Mouse (Mus musculus): ENCODE results near the gene Gpr108. TPM values are rescaled to one million over a fixed set of nuclear protein-coding genes. Genes with fewer than 3 reads are reported as not detected.

The Gpr108 gene
- polyA plus RNA-seq, 1 experiment from 2014 or later: 37.3 TPM

- Histone ChIP-seq H3K36me3 (peaks cover 25% of the 10 kb centered on the region), H3K9me3 (no peaks in the 10 kb centered on the region), H3K4me1 (peaks cover 15% of the 10 kb centered on the region; the same call in 1 of the 2 replicates), H3K27ac (no peak overlapping the region), H3K9ac (no peak overlapping the region), H3K4me2 (no peak overlapping the region), H3K27me3 (no peaks in the 10 kb centered on the region), H3K4me3 (no peak overlapping the region)
- ATAC-seq (ENCODE audit: borderline replicate concordance, extremely low read depth, low FRiP score, low TSS enrichment): no peak
- WGBS: 80% methylated on average over 12 of the region's 12 CpGs
Measured at GRCm38 (mm10) chr17:57234254-57234928, 13.9 kb downstream of the Gpr108 start.

- ATAC-seq (ENCODE audit: borderline replicate concordance, extremely low read depth, low FRiP score, low TSS enrichment): no peak
- Histone ChIP-seq H3K9ac (no peak overlapping the region), H3K4me1 (peaks cover 15% of the 10 kb centered on the region; the same call in 1 of the 2 replicates), H3K9me3 (no peaks in the 10 kb centered on the region), H3K27ac (no peak overlapping the region), H3K36me3 (peaks cover 23% of the 10 kb centered on the region), H3K4me3 (no peak overlapping the region), H3K4me2 (no peak overlapping the region), H3K27me3 (no peaks in the 10 kb centered on the region)
- 26% methylated on average over 7 of the region's 7 CpGs for WGBS
Measured at GRCm38 (mm10) chr17:57233038-57233437, 15.2 kb downstream of the Gpr108 start.

GRCm38 (mm10) chr17:57232200-57232599 is 16.0 kb downstream of the Gpr108 start:
- H3K9me3 ChIP-seq: no peaks in the 10 kb centered on the region
- no peak overlapping the region for H3K4me3 ChIP-seq
- no peaks in the 10 kb centered on the region for H3K27me3 ChIP-seq
- no peak for ATAC-seq (ENCODE audit: borderline replicate concordance, extremely low read depth, low FRiP score, low TSS enrichment)
- no peak overlapping the region for H3K9ac ChIP-seq
- WGBS: 82% methylated on average over 1 of the region's 1 CpGs
- H3K4me1 ChIP-seq: peaks cover 15% of the 10 kb centered on the region; the same call in 1 of the 2 replicates
- peaks cover 15% of the 10 kb centered on the region for H3K36me3 ChIP-seq
- H3K4me2 ChIP-seq: no peak overlapping the region
- H3K27ac ChIP-seq: no peak overlapping the region

GRCm38 (mm10) chr17:57231321-57231771 is 16.9 kb downstream of the Gpr108 start:
- peaks cover 10% of the 10 kb centered on the region for H3K36me3 ChIP-seq
- H3K9me3 ChIP-seq: no peaks in the 10 kb centered on the region
- H3K4me2 ChIP-seq: no peak overlapping the region
- no peak overlapping the region for H3K4me3 ChIP-seq
- 0 out of 2 replicates have a peak, but pooled peaks have one; percentile 7 for ATAC-seq (ENCODE audit: borderline replicate concordance, extremely low read depth, low FRiP score, low TSS enrichment)
- H3K27me3 ChIP-seq: no peaks in the 10 kb centered on the region
- H3K27ac ChIP-seq: peak overlapping the region; percentile 30
- H3K9ac ChIP-seq: no peak overlapping the region
- peaks cover 15% of the 10 kb centered on the region; the same call in 1 of the 2 replicates for H3K4me1 ChIP-seq

GRCm38 (mm10) chr17:57230728-57231125 is 17.5 kb downstream of the Gpr108 start:
- 33% methylated on average over 6 of the region's 6 CpGs for WGBS
- Histone ChIP-seq H3K4me3 (no peak overlapping the region), H3K36me3 (peaks cover 8% of the 10 kb centered on the region), H3K9me3 (no peaks in the 10 kb centered on the region), H3K4me1 (peaks cover 15% of the 10 kb centered on the region; the same call in 1 of the 2 replicates), H3K27ac (no peak overlapping the region), H3K27me3 (no peaks in the 10 kb centered on the region), H3K9ac (no peak overlapping the region), H3K4me2 (no peak overlapping the region)
- peak; percentile 24; the same call in 1 of the 2 replicates for ATAC-seq (ENCODE audit: borderline replicate concordance, extremely low read depth, low FRiP score, low TSS enrichment)

- 72% methylated on average over 15 of the region's 15 CpGs for WGBS
Measured at GRCm38 (mm10) chr17:57229851-57230727, 18.2 kb downstream of the Gpr108 start.

GRCm38 (mm10) chr17:57228873-57229272 is 19.4 kb downstream of the Gpr108 start:
- Histone ChIP-seq H3K27me3 (no peaks in the 10 kb centered on the region), H3K4me2 (no peak overlapping the region), H3K9me3 (no peaks in the 10 kb centered on the region), H3K4me1 (peaks cover 15% of the 10 kb centered on the region; the same call in 1 of the 2 replicates), H3K9ac (no peak overlapping the region), H3K27ac (no peak overlapping the region), H3K4me3 (no peak overlapping the region), H3K36me3 (no peaks in the 10 kb centered on the region)
- ATAC-seq (ENCODE audit: borderline replicate concordance, extremely low read depth, low FRiP score, low TSS enrichment): no peak
- 71% methylated on average over 3 of the region's 3 CpGs for WGBS

More at GRCm38 (mm10) chr17:57229851-57230727, 18.2 kb downstream of the Gpr108 start:
- no peaks in the 10 kb centered on the region for H3K9me3 ChIP-seq
- H3K4me3 ChIP-seq: no peak overlapping the region
- H3K27ac ChIP-seq: no peak overlapping the region
- peaks cover 6% of the 10 kb centered on the region for H3K36me3 ChIP-seq
- no peak for ATAC-seq (ENCODE audit: borderline replicate concordance, extremely low read depth, low FRiP score, low TSS enrichment)
- no peaks in the 10 kb centered on the region for H3K27me3 ChIP-seq
- no peak overlapping the region for H3K4me2 ChIP-seq
- no peak overlapping the region for H3K9ac ChIP-seq
- peaks cover 15% of the 10 kb centered on the region; the same call in 1 of the 2 replicates for H3K4me1 ChIP-seq

GRCm38 (mm10) chr17:57228014-57228413 is 20.2 kb downstream of the Gpr108 start, which contains the start of gene C3:
C3 (minus strand) TSS chr17:57228136.
- ATAC-seq (ENCODE audit: borderline replicate concordance, extremely low read depth, low FRiP score, low TSS enrichment): no peak
- Histone ChIP-seq H3K4me3 (no peak within 1 kb of the TSS), H3K36me3 (no peaks in the 10 kb centered on the region), H3K9me3 (no peaks in the 10 kb centered on the region), H3K4me1 (peaks cover 15% of the 10 kb centered on the region; the same call in 1 of the 2 replicates), H3K4me2 (no peak within 1 kb of the TSS), H3K27me3 (no peaks in the 10 kb centered on the region), H3K9ac (no peak within 1 kb of the TSS), H3K27ac (no peak within 1 kb of the TSS)
- 77% methylated on average over 3 of the region's 3 CpGs for WGBS

- Histone ChIP-seq H3K36me3 (no peaks in the 10 kb centered on the region), H3K9me3 (no peaks in the 10 kb centered on the region), H3K9ac (no peak overlapping the region), H3K4me3 (no peak overlapping the region), H3K27ac (no peak overlapping the region), H3K4me2 (no peak overlapping the region), H3K27me3 (no peaks in the 10 kb centered on the region), H3K4me1 (peaks cover 15% of the 10 kb centered on the region; the same call in 1 of the 2 replicates)
- 78% methylated on average over 2 of the region's 2 CpGs for WGBS
- no peak for ATAC-seq (ENCODE audit: borderline replicate concordance, extremely low read depth, low FRiP score, low TSS enrichment)
Measured at GRCm38 (mm10) chr17:57227468-57227867, 20.8 kb downstream of the Gpr108 start.

- H3K27me3 ChIP-seq: no peaks in the 10 kb centered on the region
- H3K4me2 ChIP-seq: no peak overlapping the region
- no peaks in the 10 kb centered on the region for H3K4me1 ChIP-seq
- H3K9ac ChIP-seq: no peak overlapping the region
- H3K9me3 ChIP-seq: no peaks in the 10 kb centered on the region
- no peak overlapping the region for H3K27ac ChIP-seq
- 61% methylated on average over 9 of the region's 9 CpGs for WGBS
- no peak for ATAC-seq (ENCODE audit: borderline replicate concordance, extremely low read depth, low FRiP score, low TSS enrichment)
- no peaks in the 10 kb centered on the region for H3K36me3 ChIP-seq
- H3K4me3 ChIP-seq: no peak overlapping the region
Measured at GRCm38 (mm10) chr17:57223313-57223712, 24.9 kb downstream of the Gpr108 start.

GRCm38 (mm10) chr17:57221911-57222310 is 26.3 kb downstream of the Gpr108 start:
- WGBS: 40% methylated on average over 4 of the region's 4 CpGs
- H3K27me3 ChIP-seq: no peaks in the 10 kb centered on the region
- H3K4me2 ChIP-seq: no peak overlapping the region
- H3K4me1 ChIP-seq: no peaks in the 10 kb centered on the region
- H3K27ac ChIP-seq: no peak overlapping the region
- no peaks in the 10 kb centered on the region for H3K36me3 ChIP-seq
- H3K9me3 ChIP-seq: no peaks in the 10 kb centered on the region
- H3K4me3 ChIP-seq: no peak overlapping the region
- no peak for ATAC-seq (ENCODE audit: borderline replicate concordance, extremely low read depth, low FRiP score, low TSS enrichment)
- H3K9ac ChIP-seq: no peak overlapping the region

- H3K4me2 ChIP-seq: no peak overlapping the region
- no peaks in the 10 kb centered on the region for H3K4me1 ChIP-seq
- no peak overlapping the region for H3K27ac ChIP-seq
- no peak overlapping the region for H3K4me3 ChIP-seq
- H3K9ac ChIP-seq: no peak overlapping the region
- H3K36me3 ChIP-seq: no peaks in the 10 kb centered on the region
- no peaks in the 10 kb centered on the region for H3K27me3 ChIP-seq
- WGBS: 14% methylated on average over 3 of the region's 3 CpGs
- no peaks in the 10 kb centered on the region for H3K9me3 ChIP-seq
- no peak for ATAC-seq (ENCODE audit: borderline replicate concordance, extremely low read depth, low FRiP score, low TSS enrichment)
Measured at GRCm38 (mm10) chr17:57219884-57220207, 28.4 kb downstream of the Gpr108 start.
